Mouse (Mus musculus): ENCODE measurements around the gene Sfxn5.

DNA sequence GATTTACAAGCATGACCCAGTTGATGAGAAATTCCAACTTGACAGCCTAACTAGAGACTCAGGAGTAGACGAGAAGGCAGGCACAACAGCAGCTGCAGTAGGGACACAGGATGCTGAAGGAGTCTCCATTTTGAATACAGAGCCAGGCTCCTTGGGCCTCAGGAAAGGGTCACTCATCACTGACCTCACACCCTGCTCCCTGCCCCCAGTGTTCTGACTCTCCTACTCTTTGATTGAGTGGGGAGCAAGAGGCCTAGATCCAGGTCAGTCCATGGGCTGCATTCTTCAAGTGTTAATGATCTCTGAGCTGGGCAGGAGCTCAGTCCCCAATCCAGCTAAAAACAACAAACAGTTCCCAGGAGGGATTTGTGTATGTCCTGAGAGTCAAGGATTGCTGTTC, 122.5 kb downstream of the Sfxn5 start:
- no peak for TF ChIP-seq CTCF (IDR thresholded peaks at IDR 0.05; ENCODE audit: borderline replicate concordance, control insufficient read depth, extremely low read depth, insufficient read depth, low read length, poor library complexity)
- no peak for TF ChIP-seq POLR2A (IDR thresholded peaks at IDR 0.05; ENCODE audit: control insufficient read depth, extremely low read depth, insufficient read depth, low read length, poor library complexity)

Data from thymus, adult 2 months (tissue).